Mouse (Mus musculus): ENCODE data around the gene Gltp.

Gltp gene

GRCm38 (mm10) chr5:114702403-114703392, 11.9 kb upstream of the Gltp start:
- no peak for DNase-seq (ENCODE audit: low spot score)

- no peak for DNase-seq (ENCODE audit: low spot score)
Measured at GRCm38 (mm10) chr5:114699015-114699414, 8.2 kb upstream of the Gltp start.

DNA sequence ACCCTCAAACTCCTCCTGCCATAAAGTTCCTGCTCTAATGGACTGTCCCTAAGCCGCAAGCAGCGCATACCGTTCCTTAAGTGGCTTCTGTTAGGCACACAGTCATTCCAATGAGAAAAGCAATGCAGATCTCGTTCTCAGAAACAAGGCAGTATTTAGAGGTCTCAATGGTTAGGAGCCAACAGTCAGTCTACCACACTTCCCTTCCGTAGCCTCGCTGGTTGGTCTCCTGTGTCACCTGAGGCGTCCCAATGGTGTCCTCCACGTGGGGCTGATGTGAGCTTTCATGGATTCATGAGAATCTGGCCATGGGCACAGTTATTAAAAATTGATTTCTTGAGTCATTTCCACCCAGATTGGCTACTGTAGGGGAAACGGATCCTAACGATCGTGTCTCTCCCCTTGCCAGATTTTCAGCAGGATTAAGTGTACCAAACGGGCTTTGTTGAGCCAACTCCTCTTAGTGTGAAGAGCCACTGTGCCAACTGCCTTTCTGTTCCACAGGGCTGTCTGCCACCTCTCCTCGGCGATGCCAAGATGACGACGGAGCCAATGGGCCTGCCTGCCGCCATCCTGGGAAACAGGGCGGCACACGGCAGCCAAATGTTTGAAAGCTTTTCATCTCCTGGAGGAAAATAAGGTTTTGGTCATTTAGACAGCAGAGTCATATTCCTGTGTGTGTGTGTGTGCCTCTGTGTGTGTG, 7.4 kb upstream of the Gltp start:
- DNase-seq (ENCODE audit: low spot score) = no peak

DNA sequence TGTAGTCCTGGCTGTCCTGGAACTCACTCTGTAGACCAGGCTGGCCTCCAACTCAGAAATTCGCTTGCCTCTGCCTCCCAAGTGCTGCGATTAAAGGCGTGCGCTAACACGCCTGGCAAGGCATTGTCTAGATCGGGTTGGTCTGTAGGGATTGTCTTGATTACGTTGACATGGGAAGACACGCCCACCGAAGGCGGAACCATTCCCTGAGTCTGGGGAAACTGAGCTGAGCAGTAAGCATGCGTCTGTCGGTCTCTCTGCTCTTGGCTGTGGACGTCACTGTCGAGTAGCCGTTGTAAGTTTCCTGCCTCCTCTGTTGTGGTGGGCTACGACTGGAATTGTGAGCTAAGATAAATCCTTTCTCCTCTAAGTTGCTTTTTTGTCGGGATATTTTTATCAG, 6.2 kb upstream of the Gltp start:
- peak; percentile 43 for DNase-seq (ENCODE audit: low spot score)

DNA sequence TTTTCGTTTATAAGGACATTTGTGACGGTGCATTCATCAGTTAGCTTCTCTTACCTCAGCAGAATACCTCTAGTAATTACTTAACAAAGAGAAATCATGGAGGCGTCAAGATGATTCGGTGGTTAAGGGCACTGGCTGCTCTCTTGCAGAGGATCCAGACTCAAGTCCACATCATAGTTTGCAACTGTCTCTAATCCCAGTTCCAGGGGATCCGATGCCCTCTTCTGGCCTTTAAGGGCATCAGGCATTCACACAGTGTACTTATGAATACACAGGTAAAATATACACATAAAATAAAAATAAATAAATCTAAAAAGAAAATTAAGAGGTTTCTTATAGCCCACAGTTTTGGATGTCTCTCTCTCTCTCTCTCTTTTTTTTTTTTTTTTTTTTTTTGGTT, 5.0 kb upstream of the Gltp start:
- DNase-seq (ENCODE audit: low spot score) = no peak

GRCm38 (mm10) chr5:114689700-114690366, 951 bp downstream of the Gltp start:
- no peak for DNase-seq (ENCODE audit: low spot score)

DNA sequence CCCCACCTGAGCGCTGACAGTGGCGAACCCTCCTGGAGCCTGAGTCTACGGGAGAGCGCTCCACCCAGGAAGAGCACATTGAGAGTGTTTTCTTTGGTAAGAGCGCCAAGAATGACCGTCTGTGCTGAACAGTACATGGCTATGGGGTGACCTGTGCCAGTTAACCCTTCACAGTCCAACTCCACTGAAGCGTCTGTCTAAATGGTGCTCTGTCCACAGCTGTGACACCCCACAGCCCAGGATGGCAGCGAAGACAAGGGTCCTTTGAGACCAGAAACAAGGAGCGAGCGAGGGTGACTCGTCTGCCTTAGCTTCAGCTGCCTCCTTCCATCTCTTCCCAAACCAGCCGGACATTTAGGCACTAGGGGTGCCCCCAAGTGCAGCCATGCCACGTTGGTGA, 2.1 kb downstream of the Gltp start:
- DNase-seq (ENCODE audit: low spot score) = no peak

DNA sequence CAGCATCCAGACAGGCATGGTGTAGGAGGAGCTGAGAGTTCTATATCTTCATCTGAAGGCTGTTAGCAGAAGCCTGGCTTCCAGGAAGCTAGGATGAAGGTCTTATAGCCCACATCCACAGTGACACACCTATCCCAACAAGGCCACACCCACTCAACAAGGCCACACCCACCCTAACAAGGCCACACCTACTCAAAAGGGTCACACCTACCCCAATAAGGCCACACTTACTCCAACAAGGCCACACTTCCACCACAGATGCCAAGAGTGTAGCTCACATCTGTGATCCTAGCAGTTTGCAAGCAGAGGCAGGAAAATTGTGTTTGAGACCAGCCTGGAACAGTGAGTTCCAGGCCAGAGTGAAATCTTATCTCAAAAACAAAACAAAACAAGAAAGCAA, 2.9 kb downstream of the Gltp start:
- no peak for DNase-seq (ENCODE audit: low spot score)

DNA sequence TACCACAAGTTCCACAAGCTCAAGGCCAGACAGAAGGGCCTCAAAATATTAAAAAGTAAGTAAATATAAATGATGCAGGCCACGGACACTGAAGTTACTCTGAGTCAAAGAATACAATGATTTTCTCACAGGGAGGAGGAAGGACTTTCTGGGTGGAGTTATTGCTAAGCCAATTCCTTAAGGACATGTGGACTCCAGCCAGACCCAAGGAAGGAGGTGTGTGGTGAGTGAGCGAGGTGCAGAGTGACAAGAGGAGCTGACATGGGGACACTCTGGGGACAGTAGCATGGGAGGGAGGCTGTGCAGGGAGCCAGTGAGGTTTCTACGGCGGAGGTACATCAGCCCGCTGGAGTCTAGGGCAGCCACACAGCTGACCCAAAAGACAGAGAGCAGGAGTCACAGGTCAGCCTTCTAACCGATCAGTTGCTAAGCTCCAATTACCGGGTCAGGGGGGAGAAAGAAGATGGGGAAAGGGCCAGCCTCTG, 4.0 kb downstream of the Gltp start:
- DNase-seq (ENCODE audit: low spot score) = no peak

DNA sequence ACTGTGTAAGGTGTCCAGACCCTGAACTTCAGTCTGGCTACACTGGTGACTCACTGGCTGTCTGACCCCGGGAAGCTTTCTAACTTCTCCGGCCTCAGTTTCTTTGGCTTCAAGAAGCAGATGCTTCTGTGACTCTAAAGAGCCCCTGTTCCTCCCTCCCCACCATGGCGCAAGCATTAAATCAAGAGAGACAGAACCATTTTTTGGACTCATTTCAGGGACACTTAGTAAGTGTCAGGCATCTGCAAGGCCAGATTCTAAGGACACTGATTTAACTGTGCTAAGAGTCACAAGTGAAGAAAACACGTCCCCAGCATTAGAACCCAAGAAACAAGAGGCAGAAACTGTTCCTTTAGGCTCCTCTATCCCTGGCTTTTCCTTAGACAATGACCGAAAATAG, 4.8 kb downstream of the Gltp start:
- DNase-seq (ENCODE audit: low spot score) = no peak

DNA sequence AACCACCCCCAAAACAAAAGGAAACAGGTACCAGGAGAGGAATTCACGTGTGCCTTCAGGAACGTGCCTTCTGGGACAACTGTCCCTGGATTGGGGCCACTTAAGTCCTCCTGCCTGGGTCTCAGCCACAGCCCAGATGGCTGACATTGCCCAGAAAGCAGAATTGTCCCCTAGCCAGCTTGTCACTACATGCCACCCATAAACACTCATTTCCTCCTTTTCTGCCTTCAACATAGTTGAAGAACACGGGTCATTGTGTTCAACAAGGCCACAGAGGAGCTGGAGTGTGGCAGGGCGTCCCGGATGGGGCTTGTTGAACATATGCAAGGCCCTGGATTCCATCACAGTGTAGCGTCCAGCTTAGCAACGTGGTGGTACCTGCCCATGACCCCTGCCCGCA, 9.1 kb downstream of the Gltp start:
- no peak for DNase-seq (ENCODE audit: low spot score)

DNA sequence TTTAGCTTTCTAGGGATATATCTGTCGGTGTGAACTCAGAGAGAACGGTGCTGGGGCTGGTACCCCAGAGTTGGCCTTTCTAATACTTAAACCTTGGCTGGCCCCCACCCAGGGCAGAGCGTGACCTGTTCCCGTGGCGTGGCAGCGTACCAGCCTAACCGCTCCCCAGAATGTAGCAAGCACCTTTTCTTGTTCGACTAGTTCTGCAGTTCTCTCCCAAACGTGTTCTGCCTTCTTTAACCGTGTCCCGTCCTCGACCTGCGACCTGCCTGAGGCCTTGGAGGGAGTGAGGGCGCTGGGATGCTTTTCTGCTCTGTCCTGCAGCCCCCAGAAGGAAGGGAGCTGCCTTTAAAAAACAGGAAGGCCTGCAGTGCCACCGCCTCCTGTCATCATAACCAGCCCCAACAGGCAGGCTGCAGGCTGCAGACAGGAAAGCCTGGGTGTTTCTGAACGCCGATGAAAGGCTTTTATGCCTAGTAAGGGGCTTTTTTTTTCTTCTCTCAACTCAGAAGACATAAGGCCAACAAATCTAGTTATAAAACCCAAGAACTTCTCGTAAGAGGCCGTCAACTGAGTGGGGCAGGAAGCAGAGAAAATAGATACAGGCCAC, 10.0 kb downstream of the Gltp start:
- no peak for DNase-seq (ENCODE audit: low spot score)

GRCm38 (mm10) chr5:114679841-114680591, 10.8 kb downstream of the Gltp start:
- DNase-seq (ENCODE audit: low spot score) = no peak

DNA sequence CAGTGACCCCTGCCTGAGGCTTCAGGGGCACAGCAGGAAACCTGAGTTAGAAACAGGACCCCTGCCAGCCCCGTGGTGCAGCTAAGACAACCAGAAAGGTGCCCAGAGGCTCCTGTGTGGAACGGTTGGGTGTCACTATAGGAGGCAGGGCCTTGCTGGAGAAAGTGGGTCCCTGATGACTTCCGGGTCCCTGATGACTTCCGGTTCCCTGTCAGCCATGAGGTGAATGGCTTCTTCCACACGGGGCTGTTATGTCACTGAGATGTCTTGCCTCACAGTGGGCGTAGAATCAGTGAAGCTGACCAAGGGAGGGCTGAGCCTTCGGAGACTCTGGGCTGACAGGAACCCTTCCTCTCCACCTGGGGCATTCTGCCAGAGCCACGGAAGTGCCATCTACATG, 16.2 kb downstream of the Gltp start:
- DNase-seq (ENCODE audit: low spot score) = no peak

DNA sequence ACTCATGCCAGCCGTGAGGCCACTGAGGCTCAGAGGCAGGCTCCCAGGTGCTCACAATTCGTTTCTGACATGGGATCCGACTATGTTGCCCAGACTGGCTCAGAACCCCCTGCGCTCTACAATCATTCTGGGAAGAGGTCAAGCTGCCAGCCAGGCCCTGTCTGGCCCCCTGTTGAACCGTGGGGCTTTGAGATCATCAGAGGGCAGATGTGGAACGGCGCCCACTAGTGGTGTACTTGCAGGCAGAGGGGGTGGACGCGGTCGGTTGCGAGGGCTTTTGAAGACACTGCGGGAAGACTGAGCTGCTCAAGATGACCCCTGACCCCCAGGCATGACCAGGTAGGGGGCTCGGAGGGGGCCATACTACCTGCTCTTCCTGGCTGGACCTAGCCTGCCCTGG, 17.7 kb downstream of the Gltp start:
- no peak for DNase-seq (ENCODE audit: low spot score)

GRCm38 (mm10) chr5:114669014-114669413, 21.8 kb downstream of the Gltp start:
- DNase-seq (ENCODE audit: low spot score) = no peak

- peak; percentile 94 for DNase-seq (ENCODE audit: low spot score)
Measured at GRCm38 (mm10) chr5:114667228-114667856, 23.4 kb downstream of the Gltp start.

GRCm38 (mm10) chr5:114666659-114667058, 24.1 kb downstream of the Gltp start:
- DNase-seq (ENCODE audit: low spot score) = no peak

- no peak for DNase-seq (ENCODE audit: low spot score)
Measured at GRCm38 (mm10) chr5:114664750-114665149, 26.0 kb downstream of the Gltp start.

DNA sequence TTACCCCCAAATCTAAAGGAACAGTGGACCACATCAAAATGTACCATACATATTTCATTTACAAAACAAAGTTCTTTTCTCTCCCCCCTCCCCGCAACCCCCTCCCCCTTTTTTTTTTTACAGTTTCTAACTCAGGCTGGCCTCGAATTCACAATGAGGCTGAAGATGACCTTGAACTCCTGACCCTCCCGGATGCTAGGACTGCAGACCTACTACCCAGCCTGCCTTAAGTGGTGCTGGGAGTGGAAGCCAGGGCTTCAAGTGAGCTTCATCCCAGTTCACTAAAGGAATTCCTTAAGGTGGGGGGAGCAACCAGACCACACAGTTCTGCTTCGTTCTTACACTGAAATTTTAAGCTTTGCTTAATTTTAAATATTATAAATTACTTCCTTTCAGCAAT, 26.6 kb downstream of the Gltp start:
- no peak for DNase-seq (ENCODE audit: low spot score)

GRCm38 (mm10) chr5:114661029-114661428, 29.8 kb downstream of the Gltp start:
- DNase-seq (ENCODE audit: low spot score) = no peak
